Mouse (Mus musculus): ENCODE measurements around the gene Uggt2. TPM values are rescaled to one million over a fixed set of nuclear protein-coding genes. Genes with fewer than 3 reads are reported as not detected.
"Not testable (repeated sequence)": the region's sequence is repeated elsewhere in the genome, so short reads cannot be mapped to it uniquely, and the experiment has no call there.

Uggt2 gene
- total RNA-seq, 2 experiments from 2014 or later = 30.7 to 42.1 TPM

- DNase-seq (ENCODE audit: extremely low spot score in 1 of 2, low spot score in 2 of 2) = no peak
- intact Hi-C loops (cut with DNase I) = no loop called here
Measured at GRCm38 (mm10) chr14:118987523-118988496, 111.4 kb downstream of the Uggt2 start.

- intact Hi-C loops (cut with DNase I) = no loop called here
- peak; percentile 48 to 60 for DNase-seq (ENCODE audit: extremely low spot score in 1 of 2, low spot score in 2 of 2)
Measured at GRCm38 (mm10) chr14:118986653-118987522, 112.3 kb downstream of the Uggt2 start.

- no peak for DNase-seq (ENCODE audit: extremely low spot score in 1 of 2, low spot score in 2 of 2)
- intact Hi-C loops (cut with DNase I) = no loop called here
Measured at GRCm38 (mm10) chr14:118984161-118984560, 115.1 kb downstream of the Uggt2 start.

DNA sequence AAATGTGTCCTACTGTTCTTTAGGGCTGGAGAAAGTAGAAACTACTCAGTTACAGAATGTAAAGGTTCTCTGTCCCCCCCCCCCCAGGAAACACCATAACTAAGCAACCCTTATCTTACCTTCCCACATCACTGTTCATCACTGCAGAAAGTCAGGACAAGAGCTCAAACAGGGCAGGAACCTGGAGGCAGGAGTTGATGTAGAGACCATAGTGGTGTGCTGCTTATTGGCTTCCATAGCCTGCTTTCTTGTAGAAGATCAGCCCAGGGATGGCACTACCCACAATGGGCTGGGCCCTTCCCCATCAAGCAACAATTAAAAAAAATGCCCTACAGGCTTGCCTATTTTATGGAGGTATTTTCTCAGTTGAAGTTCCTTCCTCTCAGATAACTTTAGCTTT, 115.8 kb downstream of the Uggt2 start:
- DNase-seq (ENCODE audit: extremely low spot score in 1 of 2, low spot score in 2 of 2) = no peak
- intact Hi-C loops (cut with DNase I) = no loop called here

- DNase-seq (ENCODE audit: extremely low spot score in 1 of 2, low spot score in 2 of 2) = peak in 1 of 2 experiments; percentile 56
- intact Hi-C loops (cut with DNase I) = not testable (repeated sequence)
Measured at GRCm38 (mm10) chr14:118982429-118983045, 116.7 kb downstream of the Uggt2 start.

GRCm38 (mm10) chr14:118981711-118982428, 117.4 kb downstream of the Uggt2 start:
- intact Hi-C loops (cut with DNase I) = not testable (repeated sequence)
- DNase-seq (ENCODE audit: extremely low spot score in 1 of 2, low spot score in 2 of 2) = peak in 1 of 2 experiments; percentile 40

DNA sequence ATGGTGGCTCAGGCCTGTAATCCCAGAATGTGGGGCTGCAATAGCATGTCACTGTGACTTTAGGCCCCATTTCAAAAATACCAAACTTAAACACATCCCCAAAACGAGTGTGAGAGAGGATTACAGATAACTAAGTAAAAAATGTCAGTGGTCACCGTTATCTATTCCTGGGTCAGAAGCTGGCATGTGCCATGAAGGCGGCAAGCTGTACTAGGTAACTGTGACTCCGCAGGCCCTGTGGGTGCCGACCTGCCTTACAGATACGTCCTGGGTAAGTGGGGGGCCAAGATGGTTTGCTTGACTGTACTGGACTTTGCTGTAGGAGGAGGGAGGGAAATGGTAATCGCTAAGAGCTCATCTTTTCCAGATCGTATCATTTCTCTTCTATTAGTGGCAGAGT, 118.3 kb downstream of the Uggt2 start:
- intact Hi-C loops (cut with DNase I) = no loop called here
- DNase-seq (ENCODE audit: extremely low spot score in 1 of 2, low spot score in 2 of 2) = no peak

- no peak for DNase-seq (ENCODE audit: extremely low spot score in 1 of 2, low spot score in 2 of 2)
- intact Hi-C loops (cut with DNase I) = no loop called here
Measured at GRCm38 (mm10) chr14:118980358-118980757, 118.9 kb downstream of the Uggt2 start.

GRCm38 (mm10) chr14:118979571-118980325, 119.5 kb downstream of the Uggt2 start:
- DNase-seq (ENCODE audit: extremely low spot score in 1 of 2, low spot score in 2 of 2) = no peak
- intact Hi-C loops (cut with DNase I) = no loop called here

GRCm38 (mm10) chr14:118977136-118977816, 122.0 kb downstream of the Uggt2 start:
- DNase-seq (ENCODE audit: extremely low spot score in 1 of 2, low spot score in 2 of 2) = no peak
- intact Hi-C loops (cut with DNase I) = no loop called here

GRCm38 (mm10) chr14:118972268-118972667, 127.0 kb downstream of the Uggt2 start:
- intact Hi-C loops (cut with DNase I) = no loop called here
- DNase-seq (ENCODE audit: extremely low spot score in 1 of 2, low spot score in 2 of 2) = no peak

DNA sequence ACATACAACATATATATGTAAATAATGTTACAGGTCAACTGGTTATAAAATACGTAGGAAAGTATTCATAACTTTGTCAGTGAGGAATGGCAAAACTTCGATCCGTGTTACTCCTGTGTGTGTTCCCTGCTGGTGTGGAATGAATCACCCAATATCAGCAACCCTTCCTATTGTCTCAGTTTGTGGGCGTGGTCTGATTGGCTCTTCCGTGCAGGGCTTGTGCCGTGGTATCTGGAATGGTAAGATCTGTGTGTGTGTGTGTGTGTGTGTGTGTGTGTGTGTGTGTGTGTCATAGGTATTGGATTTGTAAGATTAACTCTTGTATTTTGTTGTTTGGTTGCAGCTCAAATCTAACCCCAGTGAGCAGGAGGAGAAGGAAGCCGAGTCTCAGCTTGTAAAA, 131.6 kb downstream of the Uggt2 start:
- no peak for DNase-seq (ENCODE audit: extremely low spot score in 1 of 2, low spot score in 2 of 2)
- intact Hi-C loops (cut with DNase I) = no loop called here

DNA sequence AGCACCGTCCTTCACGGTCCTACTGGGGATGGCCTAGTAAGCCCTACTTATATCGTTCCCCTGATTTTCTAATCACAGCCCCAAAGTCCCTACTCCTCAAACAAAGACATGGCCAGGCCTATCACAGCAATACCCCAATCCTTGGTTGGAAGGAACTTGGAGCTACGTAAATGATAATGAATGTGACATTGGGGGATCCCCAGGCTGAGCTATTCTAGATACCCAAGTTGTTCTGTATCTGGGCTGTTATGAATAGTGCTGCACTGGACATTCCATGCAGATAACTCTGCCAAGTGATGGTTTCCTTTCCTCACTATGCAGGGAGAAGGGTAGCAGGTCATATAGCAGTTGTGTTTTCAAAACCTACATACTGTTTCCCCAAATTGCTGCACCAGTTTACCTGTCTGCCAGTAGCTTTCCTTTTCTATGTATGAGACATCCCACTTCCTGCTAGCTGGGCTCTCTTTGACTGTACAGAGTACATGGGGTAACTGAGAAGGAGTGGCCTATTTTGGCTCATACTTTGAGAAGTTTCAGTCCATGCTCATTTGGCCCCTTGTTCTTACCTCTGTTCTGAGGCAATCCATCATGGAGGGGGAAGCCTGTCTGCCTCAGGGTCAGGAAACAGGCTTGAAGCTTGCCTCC, 133.8 kb downstream of the Uggt2 start:
- intact Hi-C loops (cut with DNase I) = no loop called here

DNA sequence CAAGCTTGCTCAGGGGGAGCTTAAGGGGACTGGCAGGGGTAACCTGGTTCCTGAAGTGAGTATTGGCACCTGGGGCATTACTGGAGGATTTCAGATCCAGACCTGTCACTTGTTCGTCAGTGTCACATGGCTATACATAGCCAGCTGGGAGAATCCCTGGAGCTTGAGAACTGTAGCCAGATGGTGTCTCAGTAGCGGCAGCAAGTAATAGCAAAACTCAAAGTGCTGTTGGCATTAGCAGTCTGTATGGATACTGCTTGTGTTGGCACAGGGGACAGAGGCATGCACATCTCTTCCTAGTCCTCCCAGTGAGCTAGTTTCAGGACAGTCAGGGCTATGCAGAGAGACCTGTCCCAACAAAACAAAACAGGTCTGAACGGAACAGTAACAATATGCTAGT, 141.2 kb downstream of the Uggt2 start:
- no peak for DNase-seq (ENCODE audit: extremely low spot score in 1 of 2, low spot score in 2 of 2)

More for the DNA sequence above, 133.8 kb downstream of the Uggt2 start:
- DNase-seq (ENCODE audit: extremely low spot score in 1 of 2, low spot score in 2 of 2) = no peak

GRCm38 (mm10) chr14:118951912-118952583, 147.2 kb downstream of the Uggt2 start:
- DNase-seq (ENCODE audit: extremely low spot score in 1 of 2, low spot score in 2 of 2) = no peak
- intact Hi-C loops (cut with DNase I) = no loop called here

More for the DNA sequence above, 141.2 kb downstream of the Uggt2 start:
- intact Hi-C loops (cut with DNase I) = no loop called here

- intact Hi-C loops (cut with DNase I) = no loop called here
- DNase-seq (ENCODE audit: extremely low spot score in 1 of 2, low spot score in 2 of 2) = no peak
Measured at GRCm38 (mm10) chr14:118948841-118949240, 150.4 kb downstream of the Uggt2 start.

Data from left cerebral cortex, postnatal 10 days (tissue).